Mouse (Mus musculus) kidney, postnatal 0 days (tissue): ENCODE data around the gene Mast2. TPM values are rescaled to one million over a fixed set of nuclear protein-coding genes. Genes with fewer than 3 reads are reported as not detected.
A peak's percentile ranks its signal among the peaks of the same experiment; 100 is the strongest.

Source experiments
- ATAC-seq: fragments of 200-750 bp; cut with Nextera tagmentation; replicated peaks from 2 replicates; pipeline ENCODE4 v1.8.0; 2017; ENCODE audit warnings: low read depth, moderate number of reproducible peaks, moderate TSS enrichment, moderate library complexity; ENCODE audit not compliant: low FRiP score
- DNase-seq: peaks from one replicate; pipeline ENCODE4 v3.0.0-alpha.2; 2016; ENCODE audit warnings: low spot score
- H3K27ac ChIP-seq: fragments of 300-500 bp; sonication (generic); 2 replicates; pipeline ENCODE4 v1.5.1; 2014; ENCODE audit warnings: mild to moderate bottlenecking
- H3K27me3 ChIP-seq: fragments of 300-500 bp; sonication (generic); 2 replicates; pipeline ENCODE4 v1.6.1; 2014; ENCODE audit warnings: low read length, mixed read lengths; ENCODE audit not compliant: insufficient read depth
- H3K36me3 ChIP-seq: fragments of 300-500 bp; sonication (generic); 2 replicates; pipeline ENCODE4 v1.6.1; 2014; ENCODE audit warnings: low read length, mixed read lengths; ENCODE audit not compliant: insufficient read depth
- H3K4me1 ChIP-seq: fragments of 300-500 bp; sonication (generic); replicated peaks from 2 replicates; pipeline ENCODE4 v1.6.1; 2014; ENCODE audit warnings: antibody characterized with exemption, low read length, mixed read lengths; ENCODE audit not compliant: insufficient read depth
- H3K4me2 ChIP-seq: fragments of 300-500 bp; sonication (generic); 2 replicates; pipeline ENCODE4 v1.6.1; 2014; ENCODE audit warnings: mild to moderate bottlenecking, low read length, moderate library complexity, mixed read lengths
- H3K4me3 ChIP-seq: fragments of 300-500 bp; sonication (generic); replicated peaks from 2 replicates; pipeline ENCODE4 v1.5.1; 2014; ENCODE audit warnings: low read depth, low read length
- H3K9ac ChIP-seq: fragments of 300-500 bp; sonication (generic); 2 replicates; pipeline ENCODE4 v1.6.1; 2014; ENCODE audit warnings: low read depth, low read length
- H3K9me3 ChIP-seq: fragments of 300-500 bp; sonication (generic); replicated peaks from 2 replicates; pipeline ENCODE4 v1.6.1; 2016; ENCODE audit warnings: low read length, inconsistent platforms, mixed read lengths
- CTCF ChIP-seq: IDR thresholded peaks from 2 replicates; pipeline ENCODE4 v1.5.1; 2016; ENCODE audit warnings: antibody characterized with exemption, low read depth, mild to moderate bottlenecking, moderate library complexity
- WGBS: fragments of 180-500 bp; shearing (Covaris S2); extraction: QIAGEN DNeasy Blood & Tissue Kit; methylation state at CpG from one replicate; pipeline ENCODE4 v1.1.7; 2014; 5-methylcytosine and 5-hydroxymethylcytosine counted together
- polyA plus RNA-seq: library from polyadenylated mRNA; unstranded; fragments of >200 nt; fragmentation: Nextera tagmentation; extraction: Ambion mirVana; gene quantifications from 2 replicates; pipeline ENCODE4 v1.2.1, GENCODE M21; 2015

The Mast2 gene
- polyA plus RNA-seq, 1 experiment from 2014 or later: 8.8 TPM

GRCm38 (mm10) chr4:116342119-116342518 lies 121.9 kb downstream of the Mast2 start:
- Histone ChIP-seq H3K4me2 (no peak overlapping the region), H3K9me3 (no peaks in the 10 kb centered on the region), H3K27ac (no peak overlapping the region), H3K36me3 (no peaks in the 10 kb centered on the region), H3K27me3 (no peaks in the 10 kb centered on the region), H3K4me3 (no peak overlapping the region), H3K4me1 (no peaks in the 10 kb centered on the region; the same call in 1 of the 2 replicates), H3K9ac (no peak overlapping the region)
- ATAC-seq (no peak), DNase-seq (peak; percentile 84)
- peak; percentile 89 for TF ChIP-seq CTCF

GRCm38 (mm10) chr4:116336294-116336693 lies 127.7 kb downstream of the Mast2 start:
- no peaks in the 10 kb centered on the region for H3K36me3 ChIP-seq
- H3K27ac ChIP-seq: no peak overlapping the region
- H3K9me3 ChIP-seq: no peaks in the 10 kb centered on the region
- H3K9ac ChIP-seq: no peak overlapping the region
- no peaks in the 10 kb centered on the region for H3K27me3 ChIP-seq
- ATAC-seq (no peak), DNase-seq (peak; percentile 39)
- H3K4me2 ChIP-seq: no peak overlapping the region
- no peak overlapping the region for H3K4me3 ChIP-seq
- TF ChIP-seq CTCF: no peak
- H3K4me1 ChIP-seq: no peaks in the 10 kb centered on the region; the same call in 1 of the 2 replicates
- 94% methylated on average over 1 of the region's 1 CpGs for WGBS

GRCm38 (mm10) chr4:116329256-116329655 lies 134.7 kb downstream of the Mast2 start:
- WGBS: 98% methylated on average over 3 of the region's 3 CpGs
- no peak for TF ChIP-seq CTCF
- Histone ChIP-seq H3K9ac (no peak overlapping the region), H3K9me3 (no peaks in the 10 kb centered on the region), H3K27me3 (no peaks in the 10 kb centered on the region), H3K36me3 (peaks cover 11% of the 10 kb centered on the region; the same call in 1 of the 2 replicates), H3K4me3 (no peak overlapping the region), H3K4me1 (no peaks in the 10 kb centered on the region), H3K4me2 (no peak overlapping the region), H3K27ac (no peak overlapping the region)
- no peak for DNase-seq
- ATAC-seq: no peak

GRCm38 (mm10) chr4:116322127-116322526 lies 141.9 kb downstream of the Mast2 start:
- ATAC-seq: no peak
- peaks cover 9% of the 10 kb centered on the region; the same call in 1 of the 2 replicates for H3K36me3 ChIP-seq
- no peak overlapping the region for H3K27ac ChIP-seq
- no peaks in the 10 kb centered on the region for H3K4me1 ChIP-seq
- no peak for DNase-seq
- H3K27me3 ChIP-seq: no peaks in the 10 kb centered on the region
- H3K4me2 ChIP-seq: no peak overlapping the region
- 87% methylated on average over 6 of the region's 6 CpGs for WGBS
- no peak for TF ChIP-seq CTCF
- no peak overlapping the region for H3K4me3 ChIP-seq
- H3K9ac ChIP-seq: no peak overlapping the region
- H3K9me3 ChIP-seq: no peaks in the 10 kb centered on the region

- WGBS: 90% methylated on average over 4 of the region's 4 CpGs
- Histone ChIP-seq H3K27ac (no peak overlapping the region), H3K9ac (no peak overlapping the region), H3K27me3 (no peaks in the 10 kb centered on the region), H3K4me3 (no peak overlapping the region), H3K4me2 (no peak overlapping the region), H3K9me3 (no peaks in the 10 kb centered on the region), H3K36me3 (peaks cover 26% of the 10 kb centered on the region), H3K4me1 (no peaks in the 10 kb centered on the region)
- no peak for TF ChIP-seq CTCF
- DNase-seq (no peak), ATAC-seq (no peak)
Observed at GRCm38 (mm10) chr4:116317575-116317974, 146.4 kb downstream of the Mast2 start.

GRCm38 (mm10) chr4:116304551-116304950 lies 159.4 kb downstream of the Mast2 start:
- no peak overlapping the region for H3K27ac ChIP-seq
- H3K9me3 ChIP-seq: no peaks in the 10 kb centered on the region
- WGBS: 17% methylated on average over 1 of the region's 1 CpGs
- TF ChIP-seq CTCF: no peak
- H3K27me3 ChIP-seq: no peaks in the 10 kb centered on the region
- ATAC-seq (no peak), DNase-seq (no peak)
- no peaks in the 10 kb centered on the region for H3K4me1 ChIP-seq
- no peak overlapping the region for H3K9ac ChIP-seq
- H3K36me3 ChIP-seq: peaks cover 20% of the 10 kb centered on the region
- no peak overlapping the region for H3K4me3 ChIP-seq
- no peak overlapping the region for H3K4me2 ChIP-seq

- Histone ChIP-seq H3K9me3 (no peaks in the 10 kb centered on the region), H3K9ac (no peak overlapping the region), H3K27me3 (no peaks in the 10 kb centered on the region), H3K4me2 (no peak overlapping the region), H3K4me1 (no peaks in the 10 kb centered on the region), H3K27ac (no peak overlapping the region), H3K36me3 (peaks cover 6% of the 10 kb centered on the region; the same call in 1 of the 2 replicates), H3K4me3 (no peak overlapping the region)
- no peak for TF ChIP-seq CTCF
- DNase-seq (peak; percentile 12), ATAC-seq (no peak)
- 37% methylated on average over 4 of the region's 4 CpGs for WGBS
Observed at GRCm38 (mm10) chr4:116300878-116301355, 163.1 kb downstream of the Mast2 start.
